Mouse (Mus musculus) bone marrow, adult 2 months (tissue): Measurements from ENCODE around the gene Aoc2.

ENCODE experiments used
- CTCF ChIP-seq: fragments of 200-500 bp; IDR thresholded peaks from 2 replicates; pipeline ENCODE4 v1.5.1; 2011; ENCODE audit warnings: low read length, control low read depth; ENCODE audit not compliant: control insufficient read depth, insufficient read depth
- POLR2A ChIP-seq: fragments of 200-500 bp; IDR thresholded peaks from 2 replicates; pipeline ENCODE4 v1.6.1; 2011; ENCODE audit warnings: low read depth, mild to moderate bottlenecking, control low read depth, low read length, borderline replicate concordance; ENCODE audit not compliant: control insufficient read depth

- no peak for TF ChIP-seq POLR2A
- no peak for TF ChIP-seq CTCF
These were observed 48.4 kb upstream of the Aoc2 start for GRCm38 (mm10) chr11:101276319-101277070.
